Mouse (Mus musculus): ENCODE results near the gene Fam155a. TPM values are rescaled to one million over a fixed set of nuclear protein-coding genes. Genes with fewer than 3 reads are reported as not detected.

The Fam155a gene
- polyA plus RNA-seq, 2 experiments, result 1.1 to 2.1 TPM

DNA sequence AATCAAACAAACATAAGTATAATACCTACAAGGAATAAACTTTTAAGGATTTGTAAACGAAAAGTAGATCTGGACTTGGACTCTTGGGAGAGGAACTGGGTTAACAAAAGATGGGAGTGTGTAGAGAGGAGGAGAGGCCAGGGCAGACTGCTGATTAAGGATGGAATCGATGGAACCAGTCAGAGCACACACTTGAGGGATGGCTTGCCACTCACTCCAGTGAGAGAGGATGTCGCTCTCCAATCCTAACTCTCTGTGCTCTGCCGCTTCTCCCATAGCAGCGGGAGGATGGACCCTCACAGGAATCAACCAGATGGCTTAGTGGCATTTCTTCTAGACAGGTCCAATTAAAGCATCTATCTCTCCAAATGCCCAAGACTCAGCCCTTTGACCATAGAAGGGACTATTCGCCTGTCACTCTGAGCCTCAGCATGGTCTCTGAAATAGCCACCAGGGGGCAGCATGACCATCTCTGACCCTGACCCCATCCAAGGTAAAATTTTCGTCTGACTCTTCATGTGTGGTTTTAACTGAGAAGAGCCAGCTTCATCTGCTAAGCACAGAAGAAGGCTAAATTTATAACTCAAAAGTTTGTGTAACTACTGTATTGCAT lies 422.3 kb downstream of the Fam155a start:
- Histone ChIP-seq H3K27me3 (ENCODE audit: control insufficient read depth, insufficient read depth, low read length) (no peaks in the 10 kb centered on the region), H3K4me3 (replicated peaks; ENCODE audit: low read length) (no peak overlapping the region), H3K27ac (replicated peaks; ENCODE audit: low read depth, low read length) (no peak overlapping the region), H3K4me2 (replicated peaks; ENCODE audit: low read depth, low read length, severe bottlenecking) (no peak overlapping the region), H3K9ac (ENCODE audit: low read depth, low read length, severe bottlenecking) (no peak overlapping the region), H3K9me3 (ENCODE audit: control insufficient read depth, low read length) (no peaks in the 10 kb centered on the region), H3K4me1 (ENCODE audit: control insufficient read depth, insufficient read depth, low read length) (no peaks in the 10 kb centered on the region), H3K36me3 (ENCODE audit: control insufficient read depth, insufficient read depth, low read length) (no peaks in the 10 kb centered on the region)
- WGBS, result 51% methylated on average over 7 of the region's 7 CpGs
- no peak for TF ChIP-seq POLR2A (IDR thresholded peaks at IDR 0.05; ENCODE audit: borderline replicate concordance, extremely low read depth, insufficient read depth, insufficient read length)
- peak; percentile 48 for DNase-seq (ENCODE audit: low spot score)
- ATAC-seq (ENCODE audit: low FRiP score, low read depth), result 0 out of 2 replicates have a peak, but pooled peaks have one; percentile 53

DNA sequence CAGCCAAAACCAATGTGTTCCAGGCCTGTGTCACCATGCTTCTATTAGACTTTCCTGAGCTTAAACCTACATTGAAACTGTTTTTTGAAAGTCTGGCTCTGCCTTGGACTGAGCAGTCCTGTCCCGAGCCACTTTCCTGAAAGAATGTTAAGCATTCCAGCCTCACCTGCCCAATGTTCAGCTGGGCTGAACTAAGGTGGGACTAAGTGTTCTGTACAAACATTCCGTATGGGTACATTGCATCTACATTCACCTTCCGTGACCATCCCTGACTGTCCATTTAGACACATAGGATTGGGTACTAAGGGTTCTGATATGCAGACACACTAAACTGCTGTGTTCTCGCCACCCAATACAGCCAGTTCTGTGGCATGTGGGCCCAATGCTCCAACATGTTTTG lies 423.8 kb downstream of the Fam155a start:
- H3K4me3 ChIP-seq (replicated peaks; ENCODE audit: low read length), result no peak overlapping the region
- no peaks in the 10 kb centered on the region for H3K9me3 ChIP-seq (ENCODE audit: control insufficient read depth, low read length)
- no peak for DNase-seq (ENCODE audit: low spot score)
- H3K4me1 ChIP-seq (ENCODE audit: control insufficient read depth, insufficient read depth, low read length), result no peaks in the 10 kb centered on the region
- no peak overlapping the region for H3K4me2 ChIP-seq (replicated peaks; ENCODE audit: low read depth, low read length, severe bottlenecking)
- no peak for ATAC-seq (ENCODE audit: low FRiP score, low read depth)
- TF ChIP-seq POLR2A (IDR thresholded peaks at IDR 0.05; ENCODE audit: borderline replicate concordance, extremely low read depth, insufficient read depth, insufficient read length), result no peak
- 80% methylated on average over 4 of the region's 4 CpGs for WGBS
- no peak overlapping the region for H3K9ac ChIP-seq (ENCODE audit: low read depth, low read length, severe bottlenecking)
- H3K36me3 ChIP-seq (ENCODE audit: control insufficient read depth, insufficient read depth, low read length), result no peaks in the 10 kb centered on the region
- no peak overlapping the region for H3K27ac ChIP-seq (replicated peaks; ENCODE audit: low read depth, low read length)
- H3K27me3 ChIP-seq (ENCODE audit: control insufficient read depth, insufficient read depth, low read length), result no peaks in the 10 kb centered on the region

DNA sequence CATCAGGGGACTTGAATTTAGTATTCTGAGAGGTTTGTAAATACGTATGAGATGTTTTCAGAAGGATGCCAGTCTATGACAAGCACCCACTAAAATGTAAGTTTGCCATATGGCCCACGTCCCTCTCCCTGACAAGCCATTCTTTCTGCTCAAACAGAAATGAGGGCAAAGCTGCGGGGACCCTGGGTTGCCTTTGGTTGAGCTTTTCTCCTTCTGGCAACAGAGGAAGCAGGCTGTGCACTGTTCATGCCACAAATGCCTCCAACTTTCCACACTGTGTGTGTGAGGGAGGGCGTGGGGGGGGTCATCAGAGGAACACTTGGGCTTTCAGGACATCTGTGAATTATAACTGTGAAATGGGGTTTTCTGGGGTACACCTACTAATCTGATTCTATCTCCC lies 426.8 kb downstream of the Fam155a start:
- no peak for TF ChIP-seq POLR2A (IDR thresholded peaks at IDR 0.05; ENCODE audit: borderline replicate concordance, extremely low read depth, insufficient read depth, insufficient read length)
- Histone ChIP-seq H3K4me2 (replicated peaks; ENCODE audit: low read depth, low read length, severe bottlenecking) (no peak overlapping the region), H3K27ac (replicated peaks; ENCODE audit: low read depth, low read length) (no peak overlapping the region), H3K9ac (ENCODE audit: low read depth, low read length, severe bottlenecking) (no peak overlapping the region), H3K4me1 (ENCODE audit: control insufficient read depth, insufficient read depth, low read length) (no peaks in the 10 kb centered on the region), H3K9me3 (ENCODE audit: control insufficient read depth, low read length) (no peaks in the 10 kb centered on the region), H3K4me3 (replicated peaks; ENCODE audit: low read length) (no peak overlapping the region), H3K36me3 (ENCODE audit: control insufficient read depth, insufficient read depth, low read length) (no peaks in the 10 kb centered on the region), H3K27me3 (ENCODE audit: control insufficient read depth, insufficient read depth, low read length) (no peaks in the 10 kb centered on the region)
- 80% methylated on average over 4 of the region's 4 CpGs for WGBS
- ATAC-seq (ENCODE audit: low FRiP score, low read depth), result no peak
- DNase-seq (ENCODE audit: low spot score), result no peak

DNA sequence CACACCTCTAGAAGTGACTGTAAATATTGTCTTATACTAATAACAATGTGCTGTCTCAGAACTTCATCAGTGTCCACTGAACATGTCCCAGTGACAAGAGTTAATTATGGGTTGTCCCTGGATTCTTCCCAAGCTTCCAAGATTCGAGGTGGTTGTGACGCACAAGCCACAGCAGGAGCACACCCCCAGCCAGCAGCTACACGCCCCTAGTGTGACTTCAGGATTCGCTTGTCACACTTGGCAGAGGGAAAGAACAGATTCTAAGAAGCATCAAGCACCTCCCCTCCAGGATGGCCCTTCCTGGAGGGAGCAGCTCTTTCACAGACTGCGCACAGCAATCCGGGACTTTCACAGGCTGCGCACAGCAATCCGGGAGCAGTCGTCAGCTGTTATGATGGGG lies 428.0 kb downstream of the Fam155a start:
- Histone ChIP-seq H3K4me2 (replicated peaks; ENCODE audit: low read depth, low read length, severe bottlenecking) (no peak overlapping the region), H3K36me3 (ENCODE audit: control insufficient read depth, insufficient read depth, low read length) (no peaks in the 10 kb centered on the region), H3K27ac (replicated peaks; ENCODE audit: low read depth, low read length) (no peak overlapping the region), H3K9me3 (ENCODE audit: control insufficient read depth, low read length) (no peaks in the 10 kb centered on the region), H3K4me1 (ENCODE audit: control insufficient read depth, insufficient read depth, low read length) (no peaks in the 10 kb centered on the region), H3K27me3 (ENCODE audit: control insufficient read depth, insufficient read depth, low read length) (no peaks in the 10 kb centered on the region), H3K4me3 (replicated peaks; ENCODE audit: low read length) (no peak overlapping the region), H3K9ac (ENCODE audit: low read depth, low read length, severe bottlenecking) (no peak overlapping the region)
- ATAC-seq (ENCODE audit: low FRiP score, low read depth) (no peak), DNase-seq (ENCODE audit: low spot score) (no peak)
- TF ChIP-seq POLR2A (IDR thresholded peaks at IDR 0.05; ENCODE audit: borderline replicate concordance, extremely low read depth, insufficient read depth, insufficient read length), result no peak
- WGBS, result 76% methylated on average over 9 of the region's 9 CpGs

DNA sequence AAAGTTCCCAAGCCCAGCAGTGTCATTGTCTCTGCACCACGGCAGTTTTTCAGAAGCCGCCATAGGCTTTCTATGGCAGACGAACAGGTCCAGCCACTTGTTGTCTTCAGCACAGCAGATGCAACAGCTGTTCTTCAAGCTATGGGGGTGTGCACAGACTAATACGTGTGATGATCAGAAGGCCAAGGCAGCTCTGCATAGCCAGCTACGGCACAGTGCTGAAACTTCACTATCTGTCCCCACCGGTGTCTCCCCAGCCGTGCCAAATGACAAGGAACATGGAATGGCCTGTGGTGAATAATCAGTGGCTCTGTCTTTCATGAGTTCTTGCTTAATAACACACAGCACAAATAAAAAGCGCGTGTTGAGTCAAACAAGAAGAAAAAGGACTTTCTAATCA lies 428.4 kb downstream of the Fam155a start:
- ATAC-seq (ENCODE audit: low FRiP score, low read depth) (no peak), DNase-seq (ENCODE audit: low spot score) (no peak)
- TF ChIP-seq POLR2A (IDR thresholded peaks at IDR 0.05; ENCODE audit: borderline replicate concordance, extremely low read depth, insufficient read depth, insufficient read length), result no peak
- H3K27me3 ChIP-seq (ENCODE audit: control insufficient read depth, insufficient read depth, low read length), result no peaks in the 10 kb centered on the region
- no peak overlapping the region for H3K27ac ChIP-seq (replicated peaks; ENCODE audit: low read depth, low read length)
- no peaks in the 10 kb centered on the region for H3K36me3 ChIP-seq (ENCODE audit: control insufficient read depth, insufficient read depth, low read length)
- WGBS, result 80% methylated on average over 9 of the region's 9 CpGs
- H3K9me3 ChIP-seq (ENCODE audit: control insufficient read depth, low read length), result no peaks in the 10 kb centered on the region
- H3K9ac ChIP-seq (ENCODE audit: low read depth, low read length, severe bottlenecking), result no peak overlapping the region
- H3K4me3 ChIP-seq (replicated peaks; ENCODE audit: low read length), result no peak overlapping the region
- H3K4me1 ChIP-seq (ENCODE audit: control insufficient read depth, insufficient read depth, low read length), result no peaks in the 10 kb centered on the region
- no peak overlapping the region for H3K4me2 ChIP-seq (replicated peaks; ENCODE audit: low read depth, low read length, severe bottlenecking)

DNA sequence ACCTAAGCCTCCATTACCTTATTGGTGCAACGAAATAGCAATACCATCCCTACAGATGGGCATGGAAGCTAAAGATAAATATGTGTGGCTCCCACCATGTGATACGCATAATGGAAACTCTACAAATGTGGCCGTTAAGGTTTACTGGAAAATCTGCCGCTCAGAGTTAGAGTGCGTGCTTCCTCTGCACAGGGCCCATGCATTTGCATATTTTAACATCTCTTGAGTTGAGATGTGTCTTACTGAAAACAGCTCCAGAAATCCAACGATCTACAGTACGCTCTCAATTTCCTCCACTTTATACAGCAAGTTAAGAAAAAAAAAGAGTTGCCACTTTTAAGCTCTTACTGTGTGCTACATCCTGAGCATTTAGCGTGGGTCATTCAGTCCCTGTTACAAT lies 433.1 kb downstream of the Fam155a start:
- H3K27me3 ChIP-seq (ENCODE audit: control insufficient read depth, insufficient read depth, low read length), result no peaks in the 10 kb centered on the region
- H3K27ac ChIP-seq (replicated peaks; ENCODE audit: low read depth, low read length), result no peak overlapping the region
- no peak overlapping the region for H3K4me3 ChIP-seq (replicated peaks; ENCODE audit: low read length)
- DNase-seq (ENCODE audit: low spot score) (no peak), ATAC-seq (ENCODE audit: low FRiP score, low read depth) (no peak)
- no peak for TF ChIP-seq POLR2A (IDR thresholded peaks at IDR 0.05; ENCODE audit: borderline replicate concordance, extremely low read depth, insufficient read depth, insufficient read length)
- H3K4me2 ChIP-seq (replicated peaks; ENCODE audit: low read depth, low read length, severe bottlenecking), result no peak overlapping the region
- WGBS, result 80% methylated on average over 8 of the region's 8 CpGs
- no peaks in the 10 kb centered on the region for H3K9me3 ChIP-seq (ENCODE audit: control insufficient read depth, low read length)
- H3K9ac ChIP-seq (ENCODE audit: low read depth, low read length, severe bottlenecking), result no peak overlapping the region
- H3K36me3 ChIP-seq (ENCODE audit: control insufficient read depth, insufficient read depth, low read length), result no peaks in the 10 kb centered on the region
- H3K4me1 ChIP-seq (ENCODE audit: control insufficient read depth, insufficient read depth, low read length), result no peaks in the 10 kb centered on the region
